Mouse (Mus musculus) A20 (cell line): ENCODE measurements around the gene Ap1g2.

Source experiments
- DNase-seq: peaks from one replicate; pipeline ENCODE4 v3.0.0-alpha.2; 2011; ENCODE audit warnings: low read depth, low spot score

Ap1g2 gene

DNA sequence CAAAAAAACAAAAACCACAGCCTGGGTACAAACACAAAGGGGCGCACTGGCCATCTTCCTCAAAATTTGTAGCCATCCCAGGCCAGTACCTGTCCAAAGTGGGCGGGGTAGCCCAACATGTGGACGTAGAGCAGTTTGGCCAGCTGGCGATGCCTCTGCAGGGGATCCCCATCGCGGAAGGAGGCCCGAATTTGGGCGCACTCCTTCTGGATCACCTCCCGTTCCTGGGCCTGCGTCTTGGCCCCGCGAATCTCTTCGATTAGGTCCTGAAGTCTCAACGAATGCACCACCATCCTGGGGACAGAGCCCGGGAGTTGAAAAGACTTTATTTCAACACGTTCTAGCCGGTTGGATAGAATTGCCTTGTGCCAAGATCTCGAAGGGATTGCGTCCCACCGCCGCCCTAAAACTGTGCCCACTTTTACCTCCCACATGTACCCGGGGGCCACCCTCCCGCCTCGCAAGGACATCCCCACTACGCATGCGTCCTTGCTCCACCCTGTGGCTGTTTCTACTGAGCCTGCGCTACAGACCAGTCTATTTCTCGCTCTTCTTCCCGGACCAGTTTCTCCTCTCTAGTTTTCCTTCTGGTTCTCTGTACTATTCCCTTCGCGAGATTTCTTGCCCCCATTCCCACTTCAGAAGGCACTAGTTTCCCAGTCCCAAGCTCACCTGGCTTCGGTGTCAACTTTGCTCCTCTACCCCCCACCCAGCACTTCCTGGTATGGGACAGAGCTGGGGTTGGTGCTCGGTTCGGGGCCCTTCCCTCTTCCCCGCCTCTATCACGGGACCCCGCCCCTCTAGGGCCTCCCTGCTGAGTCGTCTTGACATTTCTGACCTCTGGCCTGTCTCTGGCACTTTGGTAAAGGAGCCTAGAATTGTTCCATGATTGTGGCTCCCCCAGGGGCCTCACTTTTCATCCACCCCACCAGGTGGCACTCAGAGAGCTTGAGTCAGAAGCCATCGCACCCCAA is at the start of gene Ap1g2:
Ap1g2 (minus strand) TSS at position 758 of the 974 bp plus-strand sequence.
- DNase-seq, result peak; percentile 95

GRCm38 (mm10) chr14:55152951-55153481 is 46.6 kb upstream of the Ap1g2 start:
- no peak for DNase-seq

DNA sequence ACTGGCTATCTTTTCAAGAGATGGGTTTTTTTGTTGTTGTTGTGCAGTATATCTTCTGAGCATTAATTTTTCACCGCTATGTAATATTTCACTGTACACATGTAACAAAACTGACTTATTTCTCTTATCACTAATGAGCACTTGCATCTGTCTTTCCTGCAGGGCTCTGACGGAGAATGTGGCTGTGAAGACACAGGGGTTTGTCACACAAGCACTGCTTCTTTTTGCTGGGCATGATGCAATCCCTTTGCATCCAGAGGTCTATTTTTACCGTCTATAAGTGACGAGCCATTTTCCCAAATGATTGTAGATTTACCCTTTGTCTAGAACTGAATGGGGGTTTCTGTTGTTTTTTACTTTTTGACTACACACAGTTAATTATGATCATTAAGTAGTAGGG is 45.8 kb upstream of the Ap1g2 start:
- DNase-seq, result no peak

DNA sequence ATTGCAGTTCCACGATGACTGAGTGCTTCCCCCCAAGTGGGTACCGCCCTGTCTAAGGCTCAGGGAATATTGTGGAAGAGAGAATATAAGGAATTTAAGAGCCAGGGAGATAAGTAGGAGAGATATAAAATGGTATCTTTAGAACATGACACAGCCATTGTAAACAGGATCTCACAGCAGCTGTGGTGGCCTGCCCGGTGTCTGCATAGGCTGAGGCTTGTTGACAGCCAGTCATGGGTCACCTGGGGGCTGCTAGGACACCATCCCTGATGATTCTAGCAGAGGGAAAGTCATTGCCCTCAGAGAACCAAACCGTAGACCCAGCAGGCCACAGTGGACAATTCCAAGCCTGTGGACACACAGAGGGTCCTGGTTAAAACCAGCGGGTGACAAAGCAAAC is 44.6 kb upstream of the Ap1g2 start:
- DNase-seq, result no peak

GRCm38 (mm10) chr14:55149041-55149440 is 42.6 kb upstream of the Ap1g2 start:
- DNase-seq, result no peak

GRCm38 (mm10) chr14:55148363-55148915 is 42.0 kb upstream of the Ap1g2 start:
- DNase-seq, result peak; percentile 74

DNA sequence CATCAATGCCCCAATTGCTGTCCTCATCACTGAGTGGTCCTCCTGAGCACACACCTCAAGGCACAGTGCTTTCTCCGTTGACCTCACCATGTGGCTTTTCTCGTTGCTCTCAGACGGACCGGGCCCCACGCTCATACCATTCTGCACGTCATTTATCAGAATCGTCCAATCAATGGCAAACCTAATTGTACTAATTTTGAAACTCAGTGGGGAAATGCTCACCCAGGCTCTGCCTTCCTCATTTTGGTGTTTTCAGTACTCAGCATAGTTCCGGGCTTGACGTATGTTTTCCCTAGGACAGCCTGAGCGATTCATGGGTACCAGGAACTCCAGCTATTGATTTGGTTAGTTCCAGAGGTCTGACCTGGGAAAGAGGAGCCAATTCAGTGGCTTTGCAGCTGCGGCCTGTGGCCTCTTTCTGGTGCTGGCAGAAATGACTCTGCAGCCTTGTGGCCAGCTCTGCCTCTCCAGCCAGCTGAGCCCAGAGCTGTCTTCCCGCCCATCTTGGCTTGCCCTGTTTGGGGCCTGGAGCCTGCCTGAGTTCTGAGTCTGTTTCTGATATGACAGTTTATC is 40.5 kb upstream of the Ap1g2 start:
- peak; percentile 90 for DNase-seq

- DNase-seq, result peak; percentile 76
Measured at GRCm38 (mm10) chr14:55146324-55146723, 39.9 kb upstream of the Ap1g2 start.

GRCm38 (mm10) chr14:55139313-55139712 is 32.9 kb upstream of the Ap1g2 start:
- peak; percentile 24 for DNase-seq

DNA sequence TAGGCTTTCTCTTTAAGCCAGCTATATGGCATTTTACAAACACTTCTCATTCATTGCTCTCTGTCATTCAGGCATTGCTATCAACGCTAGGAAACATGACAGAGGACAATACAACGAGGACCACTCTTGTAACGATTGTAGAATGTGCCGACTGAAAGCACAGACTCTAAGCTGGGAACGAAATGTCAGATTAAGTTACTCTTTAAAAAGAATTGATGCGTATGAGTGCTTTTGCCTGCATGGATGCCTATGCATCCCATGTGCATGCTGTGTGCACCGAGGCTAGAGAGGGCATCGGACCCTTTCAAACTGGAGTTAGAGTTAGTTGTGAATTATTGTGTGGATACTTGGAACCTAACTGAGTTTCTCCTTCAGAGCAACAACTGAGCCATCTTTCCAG is 29.3 kb upstream of the Ap1g2 start:
- no peak for DNase-seq

GRCm38 (mm10) chr14:55126521-55126920 is 20.1 kb upstream of the Ap1g2 start:
- no peak for DNase-seq

DNA sequence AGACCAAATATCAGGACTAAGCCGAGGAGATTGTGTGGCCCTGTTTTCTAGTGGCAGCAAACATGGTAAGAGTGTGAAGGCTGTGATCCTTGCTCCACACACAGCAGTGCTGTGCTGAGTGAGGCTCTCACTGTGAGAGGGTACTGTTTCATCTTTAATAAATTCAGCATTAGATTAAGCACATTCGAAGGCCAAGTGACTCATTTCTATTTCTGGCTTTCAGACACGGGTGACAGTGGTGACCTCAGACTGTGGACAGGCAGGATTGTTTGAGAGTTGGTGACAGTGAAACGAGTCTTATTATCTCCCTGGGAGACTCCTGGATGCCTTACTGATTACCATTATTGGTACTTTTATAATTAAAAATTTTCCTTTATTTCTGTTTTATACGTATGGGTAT is 19.3 kb upstream of the Ap1g2 start:
- no peak for DNase-seq

DNA sequence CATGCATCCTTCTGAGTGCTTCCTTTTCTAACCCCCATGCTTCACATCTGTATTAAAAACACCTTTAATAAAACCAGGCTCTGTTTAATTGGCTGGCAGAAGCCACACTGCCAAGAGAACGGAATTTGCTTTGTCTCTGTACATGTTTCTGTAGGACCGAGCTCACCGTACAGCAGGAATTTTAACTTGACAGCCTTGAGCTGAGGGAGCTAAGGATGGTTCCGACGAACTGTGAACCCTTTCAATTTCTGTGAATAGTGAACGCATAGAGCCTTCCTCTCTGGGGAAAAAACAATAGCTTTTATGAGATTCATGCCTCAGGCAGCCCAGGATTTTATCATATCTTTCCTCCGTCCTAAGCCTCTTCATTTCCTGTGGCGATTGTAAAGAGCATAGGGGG is 16.0 kb upstream of the Ap1g2 start:
- DNase-seq, result no peak

DNA sequence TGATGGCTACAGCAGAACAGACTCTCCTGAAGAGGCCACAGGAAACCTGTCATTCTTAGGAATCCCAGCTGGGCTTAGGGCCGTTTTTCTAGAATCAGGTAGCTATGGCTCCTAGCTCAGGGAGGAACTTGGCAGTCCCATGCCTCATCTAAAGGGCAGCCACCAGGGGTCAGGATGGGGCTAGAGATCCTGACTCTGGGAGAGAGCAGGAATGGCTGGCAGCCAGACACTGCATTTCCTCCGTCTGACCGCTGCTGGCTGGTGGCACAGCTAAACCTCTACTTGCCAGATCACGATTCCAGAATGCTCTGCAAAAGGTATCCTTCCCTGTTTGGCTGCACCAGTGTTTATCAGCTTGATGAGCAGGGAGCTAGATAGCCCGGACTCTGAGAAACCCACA is 15.6 kb upstream of the Ap1g2 start:
- peak; percentile 60 for DNase-seq

GRCm38 (mm10) chr14:55119421-55120134 is 13.2 kb upstream of the Ap1g2 start:
- peak; percentile 59 for DNase-seq

- DNase-seq, result no peak
Measured at GRCm38 (mm10) chr14:55118852-55119251, 12.5 kb upstream of the Ap1g2 start.

- no peak for DNase-seq
Measured at GRCm38 (mm10) chr14:55116425-55117200, 10.2 kb upstream of the Ap1g2 start, which contains the start of gene Jph4. TSS of gene Jph4 (minus strand) at chr14:55116935.

DNA sequence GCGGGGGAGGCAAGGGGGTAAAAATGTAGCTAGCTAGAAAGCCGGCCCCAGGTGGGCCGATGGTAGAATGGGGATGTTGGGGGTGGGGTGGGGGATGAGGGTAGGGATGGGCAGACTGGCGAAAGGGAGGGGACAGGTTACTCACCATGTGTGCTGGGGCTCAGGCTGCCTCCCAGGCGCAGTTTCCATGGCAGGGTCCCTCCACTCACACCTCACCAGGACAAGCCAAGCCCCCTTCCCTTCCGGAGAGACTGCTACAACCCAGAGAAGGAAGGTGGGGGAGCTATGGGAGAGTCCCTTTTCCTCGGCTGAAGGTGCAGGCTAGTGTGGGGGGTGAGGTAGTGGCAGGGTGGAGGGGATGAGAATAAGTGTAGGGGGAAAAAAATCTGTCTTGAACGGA is 9.5 kb upstream of the Ap1g2 start:
- DNase-seq, result no peak

- no peak for DNase-seq
Measured at GRCm38 (mm10) chr14:55114759-55115701, 8.6 kb upstream of the Ap1g2 start.
